Mouse (Mus musculus) lung, postnatal 10 days (tissue): ENCODE measurements at regions not wholly inside any gene's neighbourhood (a gene's known extent, or its start where the extent isn't known, plus 50 kb on each side); places are given as distances from the start of the nearest gene placed in this dataset.

Source experiments
- DNase-seq: peaks from one replicate; pipeline ENCODE4 v3.0.0; 2021

DNA sequence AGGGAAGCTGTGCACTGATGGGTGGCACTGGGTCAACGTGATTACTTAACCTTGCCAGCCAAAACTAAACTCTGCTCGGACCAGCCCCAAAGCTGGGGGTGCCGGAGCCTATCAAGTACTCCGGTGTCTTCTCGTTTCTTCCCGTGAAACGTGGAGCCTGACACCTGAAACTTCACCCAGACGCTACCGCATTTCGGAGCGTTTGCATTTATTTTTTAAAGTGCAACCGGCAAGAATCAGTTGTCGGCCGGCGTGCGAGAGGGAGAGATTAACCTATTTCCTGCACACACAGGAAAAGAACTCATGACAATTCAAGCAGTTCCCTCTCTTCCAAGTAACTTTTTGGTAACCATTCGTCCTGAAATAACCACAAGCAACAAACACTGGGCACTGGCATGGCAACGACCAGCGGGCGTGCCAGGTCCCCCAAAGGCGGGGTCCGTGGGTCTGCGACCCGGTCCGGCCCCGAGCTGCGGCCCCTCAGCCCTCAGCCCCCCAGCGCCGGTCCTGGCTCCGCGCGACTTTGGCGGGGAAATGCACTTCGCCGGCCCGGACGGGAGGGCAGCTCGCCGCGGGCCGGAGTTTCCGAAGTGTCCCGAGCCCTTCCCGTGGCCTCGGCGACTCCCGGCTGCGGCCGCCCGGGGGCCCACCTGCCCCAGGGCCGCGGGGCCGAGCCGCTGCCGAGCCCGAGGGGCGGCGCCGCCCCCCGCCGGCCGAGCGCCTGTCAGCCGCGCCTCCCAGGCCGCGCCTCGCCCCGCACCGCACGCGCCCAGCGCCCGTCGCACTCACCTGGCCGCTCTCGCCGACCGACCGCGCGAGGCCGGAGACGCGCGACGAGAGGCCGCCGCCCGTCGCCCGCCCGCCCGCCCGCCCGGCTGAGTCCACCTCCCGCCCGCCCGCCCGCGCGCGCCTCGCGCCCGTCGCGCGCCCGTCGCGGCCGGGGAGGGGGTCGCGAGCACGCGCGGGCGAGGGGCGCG, 1861.7 kb upstream of the Lrrc6 start:
- DNase-seq = peak; percentile 60

DNA sequence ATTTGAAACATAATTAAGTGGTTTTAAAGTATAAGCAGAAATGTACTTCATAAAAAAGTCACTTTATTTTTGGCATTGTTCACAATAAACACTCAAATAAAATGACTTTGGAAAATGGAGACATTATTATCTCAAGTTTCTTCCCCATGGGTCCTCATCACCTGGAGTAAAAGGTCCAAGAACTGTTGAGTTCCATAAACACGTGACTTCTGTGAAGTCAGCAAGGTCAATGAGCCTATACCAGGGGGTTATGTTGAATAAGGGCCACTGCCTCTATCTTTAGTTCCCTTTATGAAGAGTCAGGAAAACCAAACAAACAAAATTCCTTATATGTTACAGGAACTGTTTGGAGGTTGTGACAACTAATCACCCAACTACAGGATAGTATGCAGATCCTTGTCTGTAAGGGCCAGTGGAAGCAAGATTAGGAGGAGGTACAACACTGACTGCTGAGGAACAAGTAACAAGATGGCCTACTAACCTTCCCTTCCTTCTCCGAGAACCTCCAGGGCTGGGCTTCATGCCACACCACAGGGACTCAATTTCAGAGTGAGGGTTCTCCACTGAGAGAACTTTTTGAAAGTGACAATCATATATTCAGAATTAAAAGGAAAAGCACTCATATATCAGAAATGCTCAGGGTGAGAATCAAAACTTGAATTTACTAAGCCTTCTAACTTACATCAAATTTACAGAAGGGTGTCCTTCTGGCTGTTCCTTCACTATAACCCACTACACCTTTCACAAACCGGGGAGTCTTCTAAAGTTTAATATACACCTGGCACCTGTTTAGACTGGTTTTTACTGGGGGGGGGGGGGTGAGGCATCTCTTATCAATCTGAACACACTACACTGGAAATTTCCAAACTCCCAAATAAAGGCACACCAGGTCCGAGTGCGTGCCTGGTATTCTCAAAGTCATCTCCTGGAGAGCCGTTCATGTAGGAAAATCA, 1860.5 kb upstream of the Lrrc6 start:
- DNase-seq = peak; percentile 15

DNA sequence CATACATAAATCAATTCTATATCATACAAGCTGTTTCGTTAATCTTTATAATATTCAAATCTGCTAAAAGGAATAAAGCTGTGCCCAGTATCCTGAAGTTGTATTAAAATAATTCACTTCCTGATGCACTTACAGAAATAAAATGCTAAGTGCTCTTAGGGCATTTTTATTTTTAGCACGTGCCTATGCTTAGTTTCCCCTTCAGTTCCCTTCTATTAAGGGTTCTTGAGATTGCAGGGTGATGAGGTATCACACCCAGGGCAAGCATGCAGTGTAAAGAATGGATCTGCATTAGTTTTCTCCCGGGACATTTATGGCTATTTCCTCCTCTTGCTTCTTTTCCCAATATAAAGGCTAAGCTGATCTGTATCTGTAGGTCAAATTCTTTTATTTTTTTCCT, 1858.8 kb upstream of the Lrrc6 start:
- no peak for DNase-seq

DNA sequence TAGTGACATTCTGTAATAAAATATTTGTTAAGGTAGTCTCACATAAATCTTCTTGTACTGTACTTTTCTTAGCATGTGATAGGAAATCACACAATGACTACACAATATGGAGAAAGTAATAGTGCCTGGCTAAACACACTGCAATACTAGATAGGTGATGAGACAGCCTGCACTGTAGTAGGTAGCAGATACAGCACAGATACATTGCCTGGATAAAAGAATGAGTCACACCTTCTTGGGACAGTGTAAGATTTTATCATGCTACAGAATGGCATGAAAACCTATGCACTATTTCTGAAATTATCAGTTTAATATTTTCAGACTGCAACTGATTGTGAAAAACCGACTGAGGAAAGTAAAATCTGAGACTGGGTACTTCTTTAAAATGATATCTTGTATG, 1855.2 kb upstream of the Lrrc6 start:
- DNase-seq = no peak

DNA sequence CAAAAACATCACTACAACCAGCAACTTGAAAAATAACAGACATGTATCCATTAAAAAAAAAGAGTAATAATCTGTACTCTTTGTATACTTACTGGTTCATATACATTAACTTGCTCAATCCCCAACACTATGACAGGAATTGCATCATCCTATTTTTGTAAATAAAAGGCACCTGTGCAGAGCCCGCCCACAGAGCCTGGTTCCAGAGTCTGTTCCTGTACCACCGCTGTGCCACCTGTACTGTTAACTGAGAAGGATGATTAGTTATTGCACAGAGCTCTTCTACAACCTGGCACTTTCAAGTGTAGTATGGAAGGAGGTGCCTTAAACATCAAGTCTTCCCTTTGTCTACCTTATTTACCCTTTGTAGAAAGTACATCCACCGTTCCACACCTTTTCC, 1843.9 kb upstream of the Lrrc6 start:
- DNase-seq = no peak

DNA sequence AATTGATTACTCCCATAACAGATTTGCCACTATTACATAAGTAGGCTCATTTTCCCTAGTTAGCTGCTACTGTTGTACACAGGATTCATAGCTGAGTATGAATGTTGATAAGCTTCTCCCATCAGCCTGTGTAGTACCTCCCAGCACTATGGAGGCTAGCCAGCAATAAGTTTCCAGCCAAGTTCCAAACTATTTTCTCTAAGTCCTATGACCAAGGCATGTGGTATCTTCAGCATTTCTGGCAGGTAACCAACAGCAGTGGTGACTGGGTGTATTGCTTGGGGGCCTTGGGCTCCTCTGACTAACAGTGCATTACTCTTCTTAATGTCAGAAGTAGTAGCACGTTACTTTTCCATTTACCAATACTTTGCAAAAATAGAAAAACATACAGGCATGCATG, 1841.8 kb upstream of the Lrrc6 start:
- peak; percentile 60 for DNase-seq

DNA sequence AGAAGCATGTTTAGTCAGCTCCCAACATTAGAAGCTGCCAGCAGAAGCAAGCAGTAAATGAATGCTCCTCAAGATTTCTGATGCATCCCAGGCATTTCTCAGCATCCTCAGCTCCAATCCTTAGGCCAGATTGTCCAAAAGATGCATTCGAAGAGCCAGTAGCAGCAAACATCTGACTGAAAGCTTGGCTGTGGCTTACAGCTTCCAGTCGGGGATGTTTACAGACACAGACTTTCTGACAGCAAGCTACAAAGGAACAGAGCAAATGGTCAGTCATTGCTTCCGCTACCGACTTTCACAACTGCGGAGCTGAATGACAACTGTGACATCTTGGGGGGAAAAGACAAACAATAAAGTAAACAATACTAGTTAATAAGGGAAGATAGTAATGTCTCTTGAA, 1840.3 kb upstream of the Lrrc6 start:
- peak; percentile 32 for DNase-seq

DNA sequence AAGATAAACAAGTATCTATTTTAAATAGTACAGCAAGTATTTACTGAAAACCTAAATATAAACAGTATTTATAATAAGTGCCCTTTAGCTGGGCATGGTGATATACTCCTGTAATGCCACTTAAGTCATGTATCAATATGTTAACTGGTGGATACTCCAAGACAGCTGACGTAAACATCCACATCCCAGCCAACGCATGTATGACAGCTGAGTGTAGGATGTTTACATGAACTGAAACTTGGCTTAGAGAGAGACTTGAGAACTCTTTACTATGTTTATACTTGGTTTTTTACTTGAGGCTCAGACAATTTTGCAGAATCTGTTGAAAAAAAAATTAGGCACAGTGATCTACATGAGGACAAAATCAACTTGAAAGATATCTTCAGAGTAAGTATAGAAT, 1836.6 kb upstream of the Lrrc6 start:
- DNase-seq = peak; percentile 13

DNA sequence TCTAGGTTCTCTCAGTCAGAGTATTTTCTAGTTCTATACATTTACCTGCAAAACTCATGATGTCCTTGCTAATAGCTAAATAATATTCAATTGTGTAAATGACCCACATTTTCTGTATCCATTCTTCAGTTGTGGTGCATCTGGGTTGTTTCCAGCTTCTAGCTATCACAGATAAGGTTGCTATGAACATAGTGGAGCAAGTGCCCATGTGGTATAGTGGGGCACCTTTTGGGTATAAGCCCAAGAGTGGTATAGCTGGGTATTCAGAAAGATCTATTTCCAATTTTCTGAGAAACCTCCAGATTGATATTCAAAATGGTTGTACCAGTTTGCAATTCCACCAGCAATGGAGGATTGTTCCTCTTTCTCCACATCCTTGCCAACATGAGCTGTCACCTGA, 1835.1 kb upstream of the Lrrc6 start:
- DNase-seq = no peak

DNA sequence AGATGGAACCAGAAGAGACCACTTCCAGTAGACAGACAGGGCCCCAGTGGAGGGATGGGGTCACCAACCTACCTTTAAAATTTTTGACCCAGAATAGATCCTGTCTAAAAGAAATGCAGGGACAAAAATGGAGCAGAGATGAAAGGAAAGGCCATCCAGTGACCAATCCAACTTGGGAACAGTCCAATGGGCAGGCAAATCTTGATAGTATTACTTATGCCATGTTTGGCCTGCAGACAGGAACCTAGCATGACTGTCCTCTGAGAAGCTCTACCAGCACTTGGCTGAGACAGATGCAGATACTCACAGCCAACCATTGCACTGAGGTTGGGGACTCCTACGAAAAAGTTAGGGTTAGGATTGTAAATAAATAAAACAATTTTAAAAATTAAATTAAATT, 1815.4 kb upstream of the Lrrc6 start:
- DNase-seq = no peak
